Mouse (Mus musculus): Measurements from ENCODE around the gene Nosip.

Gene Nosip

GRCm38 (mm10) chr7:45035631-45036030, 26.6 kb upstream of the Nosip start:
- no peak for DNase-seq (ENCODE audit: low read depth, low spot score)

GRCm38 (mm10) chr7:45036702-45037101, 25.5 kb upstream of the Nosip start:
- DNase-seq (ENCODE audit: low read depth, low spot score) = no peak

- DNase-seq (ENCODE audit: low read depth, low spot score) = no peak
Observed at GRCm38 (mm10) chr7:45037720-45038361, 24.4 kb upstream of the Nosip start.

DNA sequence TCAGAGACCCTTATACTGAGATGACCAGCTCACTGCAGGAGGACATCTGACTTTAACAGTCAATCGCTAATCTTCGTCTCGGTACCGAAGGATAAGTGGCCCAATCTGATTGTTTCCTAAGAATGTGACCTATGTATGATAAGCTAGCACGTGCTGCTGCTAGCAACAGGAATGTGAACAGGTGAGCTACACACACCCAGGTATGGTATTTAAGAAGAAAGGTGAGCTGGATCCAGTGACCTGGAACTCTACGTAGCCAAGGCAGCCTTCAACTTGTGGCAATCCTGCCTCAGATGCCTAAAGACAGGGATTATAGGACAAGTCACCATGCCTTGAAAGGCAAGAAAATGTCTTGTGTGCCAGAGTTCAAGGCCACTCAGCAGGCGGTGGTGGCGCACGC, 23.8 kb upstream of the Nosip start:
- DNase-seq (ENCODE audit: low read depth, low spot score) = no peak

DNA sequence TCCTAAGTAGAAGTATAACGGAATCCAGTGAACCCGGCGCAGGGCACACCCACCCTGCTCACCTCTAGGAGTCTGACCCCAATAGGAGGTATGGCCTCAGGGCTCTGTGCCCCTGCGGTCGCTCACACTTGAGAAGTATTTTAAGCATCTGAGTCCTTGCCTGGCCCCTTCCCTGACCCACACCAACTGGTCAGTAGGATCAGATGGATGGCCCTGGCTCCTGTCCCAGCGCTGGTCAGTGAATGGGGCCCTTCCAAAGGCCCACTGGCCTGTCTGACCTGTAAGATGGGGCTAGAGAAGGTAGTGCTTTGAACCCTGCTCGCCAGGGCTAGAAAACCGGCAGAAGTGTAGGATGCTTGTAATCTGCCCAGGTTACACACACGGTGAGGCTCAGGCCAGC, 21.4 kb upstream of the Nosip start:
- no peak for DNase-seq (ENCODE audit: low read depth, low spot score)

- DNase-seq (ENCODE audit: low read depth, low spot score) = no peak
Observed at GRCm38 (mm10) chr7:45043307-45043706, 18.9 kb upstream of the Nosip start.

DNA sequence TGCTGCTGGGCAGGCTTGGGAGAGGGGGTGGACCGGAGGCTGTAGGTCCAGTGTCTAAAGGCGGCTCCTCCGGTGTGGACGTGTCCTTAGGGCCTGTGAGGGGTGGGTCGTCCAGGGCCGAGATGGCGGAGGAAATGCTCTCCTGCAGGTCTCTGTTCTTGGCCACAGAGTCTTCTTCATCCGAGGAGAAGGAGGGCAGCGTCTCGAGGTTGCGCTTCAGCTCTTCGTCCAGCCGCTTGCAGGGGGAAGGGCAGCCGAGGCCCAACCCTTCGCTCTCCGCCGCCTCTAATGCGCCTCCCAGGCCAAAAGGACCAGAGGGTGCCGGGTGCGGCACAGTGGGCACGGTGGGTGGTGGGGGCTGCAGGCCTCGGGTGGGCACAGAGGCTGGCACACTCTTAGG, 16.5 kb upstream of the Nosip start:
- DNase-seq (ENCODE audit: low read depth, low spot score) = no peak

DNA sequence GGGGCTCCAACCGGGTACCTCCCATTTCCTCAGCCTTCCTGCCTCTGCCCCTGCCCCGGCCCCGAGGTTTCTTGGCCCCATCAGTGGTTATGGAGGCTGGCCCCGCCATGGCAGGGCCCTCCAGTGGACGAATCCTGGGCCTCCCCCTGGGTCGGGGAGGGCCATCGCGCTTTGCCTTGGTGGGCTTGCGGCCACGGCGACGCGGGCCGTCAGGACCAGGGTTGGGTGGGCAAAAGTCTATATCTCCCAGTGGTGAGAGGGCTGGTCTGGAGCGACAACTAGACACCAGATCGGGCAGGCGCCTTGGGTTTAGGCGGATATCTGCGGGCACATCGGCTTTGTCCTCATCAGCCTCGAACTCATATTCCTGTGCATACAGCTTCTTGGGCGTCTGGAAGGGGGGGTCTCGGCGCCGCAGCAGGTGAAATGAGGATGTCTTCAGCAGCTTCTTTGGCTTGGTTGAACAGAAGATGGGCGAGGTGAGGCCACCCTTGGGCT, 15.3 kb upstream of the Nosip start:
- no peak for DNase-seq (ENCODE audit: low read depth, low spot score)

DNA sequence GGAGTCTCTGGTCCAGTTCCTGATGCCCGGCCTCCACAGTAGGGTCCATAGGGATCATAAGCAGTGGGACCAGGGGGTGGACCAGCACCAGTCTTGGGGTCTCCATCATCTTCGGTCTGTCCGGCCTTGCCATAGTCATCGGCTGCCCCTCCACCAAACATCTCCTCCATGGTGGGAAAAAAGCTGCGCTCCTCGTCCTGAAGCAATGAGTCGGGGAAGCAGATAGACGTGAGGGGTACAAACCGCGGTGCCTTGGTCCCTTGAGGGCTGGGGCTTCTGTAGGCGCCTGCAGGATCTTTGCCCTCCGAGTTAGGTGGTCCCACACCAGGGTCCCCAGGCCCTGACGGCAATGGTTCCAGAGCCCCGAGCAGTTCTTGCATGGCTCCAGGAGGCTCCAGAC, 14.7 kb upstream of the Nosip start:
- no peak for DNase-seq (ENCODE audit: low read depth, low spot score)

DNA sequence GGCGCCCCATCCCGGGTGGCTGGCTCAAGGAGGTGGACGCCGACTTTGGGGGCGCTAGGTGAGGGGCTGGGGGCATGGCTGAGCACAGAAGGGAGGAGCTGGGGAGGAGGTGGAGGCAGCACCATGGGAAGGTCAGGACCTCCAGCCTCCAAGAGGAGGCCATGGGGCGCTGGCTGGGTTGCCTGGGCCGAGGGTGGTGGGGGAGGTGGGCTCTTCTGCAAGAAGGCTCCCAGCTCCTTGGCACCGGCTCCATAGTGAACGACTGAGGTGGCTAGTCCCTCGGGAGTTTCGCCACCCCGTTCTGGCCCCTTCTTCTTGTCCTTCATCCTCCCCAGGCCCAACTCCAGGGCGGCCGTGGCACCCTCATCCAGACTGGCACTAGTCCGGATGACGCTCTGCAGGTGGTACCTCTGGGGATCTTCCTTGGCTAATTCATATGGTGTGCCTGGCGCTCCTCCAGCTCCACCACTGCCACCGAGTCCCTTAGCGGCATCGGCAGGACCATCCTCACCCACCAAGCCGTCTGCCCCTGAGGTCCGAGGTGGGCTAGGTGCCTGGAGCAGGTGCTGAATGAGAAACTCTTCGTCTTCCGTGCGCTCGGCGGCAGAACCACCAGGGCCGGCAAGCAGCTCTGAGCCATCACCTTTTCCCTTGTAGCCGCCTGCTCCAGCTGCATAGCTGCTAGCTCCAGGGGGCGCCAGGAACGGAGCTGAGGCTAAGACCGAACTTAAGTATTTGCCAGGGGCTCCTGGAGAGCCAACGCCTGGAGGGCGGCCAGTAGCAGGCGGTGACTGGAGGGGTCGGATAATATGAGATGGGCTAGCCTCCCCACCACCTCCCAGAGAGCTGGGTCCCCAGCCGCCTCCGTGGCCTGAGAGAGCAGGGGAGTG, 14.0 kb upstream of the Nosip start:
- DNase-seq (ENCODE audit: low read depth, low spot score) = no peak

DNA sequence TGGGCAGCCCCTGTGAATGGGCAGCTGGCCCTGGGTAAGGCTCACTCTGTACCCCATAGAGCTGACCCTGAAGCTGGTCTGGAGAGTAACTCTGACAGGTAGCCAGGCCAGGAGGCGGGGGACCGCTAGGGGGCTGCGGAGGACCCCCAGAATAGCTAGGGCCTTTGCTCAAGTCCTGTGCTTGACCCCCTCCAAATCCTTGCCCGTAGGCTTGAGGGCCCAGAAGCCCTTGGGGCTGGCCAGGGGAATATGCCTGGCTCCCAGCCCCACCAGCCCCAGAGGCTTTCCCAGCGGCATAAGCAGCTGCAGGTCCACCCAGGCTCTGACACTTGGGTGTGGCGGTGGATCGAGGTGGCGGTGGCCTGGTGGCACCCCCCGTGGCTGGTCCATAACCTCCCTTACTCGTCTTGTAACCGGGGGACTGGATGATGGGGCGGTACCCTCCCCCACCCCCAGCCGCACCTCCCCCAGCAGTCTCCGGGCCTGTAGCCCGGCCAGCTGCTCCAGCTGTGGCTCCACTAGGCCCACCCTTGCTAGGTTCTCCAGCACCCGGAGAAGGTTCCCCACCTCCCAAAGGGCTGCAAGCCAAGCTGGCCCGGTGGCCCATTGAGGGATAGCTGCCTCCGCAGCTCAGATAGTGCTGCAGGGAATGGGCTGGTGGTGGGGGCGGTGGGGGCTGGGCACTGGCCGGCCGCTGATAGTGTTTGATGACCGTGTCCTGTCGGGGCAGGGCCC, 13.1 kb upstream of the Nosip start:
- DNase-seq (ENCODE audit: low read depth, low spot score) = no peak

- peak; percentile 79 for DNase-seq (ENCODE audit: low read depth, low spot score)
Observed at GRCm38 (mm10) chr7:45050945-45051600, 11.2 kb upstream of the Nosip start.

GRCm38 (mm10) chr7:45051601-45051974, 10.6 kb upstream of the Nosip start:
- no peak for DNase-seq (ENCODE audit: low read depth, low spot score)

DNA sequence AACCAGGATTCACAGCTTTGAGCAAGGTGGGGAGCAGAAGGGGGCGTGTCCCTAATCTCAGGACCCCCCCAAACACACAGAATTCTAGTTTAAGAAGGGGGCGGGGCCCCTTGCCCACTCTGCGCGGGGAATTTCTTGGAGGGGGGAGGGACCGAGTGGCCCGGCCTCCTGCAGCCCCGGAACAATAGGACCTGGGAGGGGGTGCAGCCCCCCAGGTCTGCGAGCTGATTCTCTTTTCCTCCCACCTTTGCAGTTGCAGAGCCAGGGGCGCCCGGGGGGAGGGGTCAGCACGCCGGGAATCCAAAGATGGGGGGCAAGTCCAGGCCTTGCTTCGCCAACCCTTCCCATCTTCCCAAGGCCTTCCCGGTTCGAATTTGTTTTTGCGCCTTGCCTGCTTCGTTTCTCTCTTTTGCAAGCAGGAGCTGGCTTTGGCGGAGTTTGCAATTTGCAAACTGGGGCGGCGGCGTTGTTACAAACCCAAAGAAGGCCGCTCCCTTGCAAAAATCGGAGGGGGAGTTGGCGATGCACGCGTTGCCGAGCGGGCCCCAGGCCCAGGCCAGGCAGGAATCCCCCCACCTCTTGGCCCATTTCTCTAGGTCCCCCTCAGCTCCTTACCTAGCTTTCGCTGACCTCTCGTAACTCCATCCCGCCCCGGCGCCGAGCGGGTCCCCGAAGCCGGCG, 9.9 kb upstream of the Nosip start:
- peak; percentile 16 for DNase-seq (ENCODE audit: low read depth, low spot score)

GRCm38 (mm10) chr7:45052862-45053116, 9.4 kb upstream of the Nosip start, which contains the start of gene Prr12:
Gene Prr12, minus strand, starts transcription at chr7:45052881.
- DNase-seq (ENCODE audit: low read depth, low spot score) = no peak

GRCm38 (mm10) chr7:45053117-45053930, 8.9 kb upstream of the Nosip start:
- peak; percentile 78 for DNase-seq (ENCODE audit: low read depth, low spot score)

GRCm38 (mm10) chr7:45053931-45054510, 8.2 kb upstream of the Nosip start:
- DNase-seq (ENCODE audit: low read depth, low spot score) = peak; percentile 92

GRCm38 (mm10) chr7:45056329-45056971, 5.8 kb upstream of the Nosip start:
- DNase-seq (ENCODE audit: low read depth, low spot score) = no peak

DNA sequence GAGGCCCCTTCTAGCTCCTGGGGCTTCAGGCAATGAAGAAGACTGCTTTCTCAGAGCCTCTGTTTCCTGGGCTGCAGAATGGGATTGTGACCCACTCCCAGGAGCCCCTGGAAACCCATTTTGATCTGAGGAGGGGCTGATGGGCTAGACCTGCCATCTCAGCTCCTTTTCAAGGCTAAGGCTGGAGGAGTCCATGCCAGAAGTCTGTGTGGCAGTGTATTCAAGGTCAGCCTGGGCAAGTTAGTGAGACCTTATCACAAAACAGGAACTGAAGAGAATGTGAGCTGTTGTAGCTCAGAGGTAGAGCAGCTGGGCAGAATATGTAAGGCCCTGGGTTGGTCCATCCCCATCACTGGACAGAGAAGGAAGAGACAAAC, 5.3 kb upstream of the Nosip start:
- DNase-seq (ENCODE audit: low read depth, low spot score) = no peak
